Mouse (Mus musculus): ENCODE results near the gene Spg7.

DNA sequence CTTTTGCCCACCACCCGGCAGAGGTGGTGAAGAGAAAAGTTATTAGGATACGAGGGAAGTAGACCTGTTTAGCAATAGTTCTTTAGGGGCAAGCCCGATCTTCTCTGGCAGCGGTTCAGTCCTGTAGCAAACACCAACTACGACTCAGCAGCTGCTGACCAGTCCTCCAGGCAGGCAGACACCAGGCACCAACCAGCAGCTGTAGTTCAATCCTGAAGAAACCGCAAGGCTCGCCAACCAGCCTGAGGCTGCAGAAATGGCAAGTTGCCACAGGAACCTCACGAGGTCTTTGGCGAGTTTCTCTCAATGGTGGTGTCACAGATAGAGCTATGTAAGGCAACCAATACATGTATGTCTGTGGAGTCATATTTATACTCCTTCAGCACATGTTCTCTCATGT, 50.1 kb downstream of the Spg7 start:
- TF ChIP-seq CTCF (IDR thresholded peaks at IDR 0.05; ENCODE audit: extremely low read depth, insufficient read depth, insufficient read length, insufficient replicate concordance) (no peak), POLR2A (IDR thresholded peaks at IDR 0.05; ENCODE audit: low read depth, low read length) (no peak)
